Mouse (Mus musculus) brown adipose tissue, adult 24 weeks (tissue): ENCODE measurements around the gene Ngf. TPM values are rescaled to one million over a fixed set of nuclear protein-coding genes. Genes with fewer than 3 reads are reported as not detected.
A peak's percentile ranks its signal among the peaks of the same experiment; 100 is the strongest.

Source experiments
- H3K27ac ChIP-seq: fragments of 200-500 bp; replicated peaks from 2 replicates; pipeline ENCODE4 v1.5.1; 2012; ENCODE audit warnings: low read depth, mild to moderate bottlenecking, low read length
- H3K4me1 ChIP-seq: fragments of 200-500 bp; 2 replicates; pipeline ENCODE4 v1.6.1; 2012; ENCODE audit warnings: low read length, mixed read lengths; ENCODE audit not compliant: control insufficient read depth, insufficient read depth, insufficient read length
- H3K4me3 ChIP-seq: fragments of 200-500 bp; 2 replicates; pipeline ENCODE4 v1.5.1; 2012; ENCODE audit warnings: low read depth, mild to moderate bottlenecking, low read length, moderate library complexity; ENCODE audit not compliant: insufficient read depth
- polyA plus RNA-seq: library from polyadenylated mRNA; stranded (reverse); fragments of >200 nt; gene quantifications from 2 replicates; pipeline ENCODE4 v1.2.4, GENCODE M21; 2012; ENCODE audit not compliant: missing spikeins, insufficient read depth, insufficient read length

The Ngf gene
- polyA plus RNA-seq, 1 experiment = 2.6 TPM

- no peak overlapping the region for H3K4me3 ChIP-seq
These were observed 20.8 kb downstream of the Ngf start for GRCm38 (mm10) chr3:102490393-102491123.

GRCm38 (mm10) chr3:102498113-102498512 lies 28.4 kb downstream of the Ngf start:
- Histone ChIP-seq H3K4me1 (0 out of 2 replicates have a peak, but pooled peaks cover 2% of the 10 kb centered on the region), H3K4me3 (no peak overlapping the region), H3K27ac (no peak overlapping the region)

More at GRCm38 (mm10) chr3:102490393-102491123, 20.8 kb downstream of the Ngf start:
- H3K4me1 ChIP-seq = no peaks in the 10 kb centered on the region
- H3K27ac ChIP-seq = no peak overlapping the region

- H3K27ac ChIP-seq = no peak overlapping the region
- H3K4me1 ChIP-seq = 0 out of 2 replicates have a peak, but pooled peaks cover 2% of the 10 kb centered on the region
- no peak overlapping the region for H3K4me3 ChIP-seq
These were observed 29.2 kb downstream of the Ngf start for GRCm38 (mm10) chr3:102498931-102499330.

- Histone ChIP-seq H3K4me3 (no peak overlapping the region), H3K27ac (no peak overlapping the region), H3K4me1 (0 out of 2 replicates have a peak, but pooled peaks cover 2% of the 10 kb centered on the region)
These were observed 30.3 kb downstream of the Ngf start for GRCm38 (mm10) chr3:102500031-102500430.

- H3K4me3 ChIP-seq = no peak overlapping the region
- H3K4me1 ChIP-seq = 0 out of 2 replicates have a peak, but pooled peaks cover 2% of the 10 kb centered on the region
- H3K27ac ChIP-seq = no peak overlapping the region
These were observed 31.5 kb downstream of the Ngf start for GRCm38 (mm10) chr3:102501186-102501585.

- no peak overlapping the region for H3K27ac ChIP-seq
- H3K4me1 ChIP-seq = 0 out of 2 replicates have a peak, but pooled peaks cover 2% of the 10 kb centered on the region
- H3K4me3 ChIP-seq = no peak overlapping the region
These were observed 35.4 kb downstream of the Ngf start for GRCm38 (mm10) chr3:102505129-102505528.

GRCm38 (mm10) chr3:102506061-102506460 lies 36.3 kb downstream of the Ngf start:
- Histone ChIP-seq H3K4me3 (no peak overlapping the region), H3K27ac (no peak overlapping the region), H3K4me1 (no peaks in the 10 kb centered on the region)

- Histone ChIP-seq H3K27ac (no peak overlapping the region), H3K4me3 (no peak overlapping the region), H3K4me1 (no peaks in the 10 kb centered on the region)
These were observed 38.0 kb downstream of the Ngf start for GRCm38 (mm10) chr3:102507666-102508260.

- Histone ChIP-seq H3K27ac (no peak overlapping the region), H3K4me1 (no peaks in the 10 kb centered on the region)
These were observed 38.7 kb downstream of the Ngf start for GRCm38 (mm10) chr3:102508455-102508854.

GRCm38 (mm10) chr3:102509601-102510000 lies 39.9 kb downstream of the Ngf start:
- Histone ChIP-seq H3K27ac (no peak overlapping the region), H3K4me1 (no peaks in the 10 kb centered on the region), H3K4me3 (no peak overlapping the region)

More at GRCm38 (mm10) chr3:102508455-102508854, 38.7 kb downstream of the Ngf start:
- no peak overlapping the region for H3K4me3 ChIP-seq

- Histone ChIP-seq H3K4me1 (no peaks in the 10 kb centered on the region), H3K4me3 (no peak overlapping the region), H3K27ac (no peak overlapping the region)
These were observed 47.2 kb downstream of the Ngf start for GRCm38 (mm10) chr3:102516937-102517336.

- H3K4me1 ChIP-seq = no peaks in the 10 kb centered on the region
- H3K4me3 ChIP-seq = no peak overlapping the region
These were observed 51.3 kb downstream of the Ngf start for GRCm38 (mm10) chr3:102521061-102521460.

GRCm38 (mm10) chr3:102523711-102524110 lies 54.0 kb downstream of the Ngf start:
- no peak overlapping the region for H3K27ac ChIP-seq
- no peaks in the 10 kb centered on the region for H3K4me1 ChIP-seq
- H3K4me3 ChIP-seq = no peak overlapping the region

More at GRCm38 (mm10) chr3:102521061-102521460, 51.3 kb downstream of the Ngf start:
- no peak overlapping the region for H3K27ac ChIP-seq

GRCm38 (mm10) chr3:102524951-102525350 lies 55.2 kb downstream of the Ngf start:
- no peak overlapping the region for H3K27ac ChIP-seq
- no peaks in the 10 kb centered on the region for H3K4me1 ChIP-seq
- H3K4me3 ChIP-seq = no peak overlapping the region

GRCm38 (mm10) chr3:102525856-102526255 lies 56.1 kb downstream of the Ngf start:
- Histone ChIP-seq H3K27ac (peak overlapping the region; percentile 32), H3K4me3 (peak overlapping the region; percentile 37)

GRCm38 (mm10) chr3:102526481-102526880 lies 56.8 kb downstream of the Ngf start:
- Histone ChIP-seq H3K4me1 (no peaks in the 10 kb centered on the region), H3K4me3 (peak overlapping the region; percentile 37), H3K27ac (peak overlapping the region; percentile 32)

More at GRCm38 (mm10) chr3:102525856-102526255, 56.1 kb downstream of the Ngf start:
- H3K4me1 ChIP-seq = no peaks in the 10 kb centered on the region
